Mouse (Mus musculus): ENCODE measurements around the gene Mtfr1l. TPM values are rescaled to one million over a fixed set of nuclear protein-coding genes. Genes with fewer than 3 reads are reported as not detected.
A peak's percentile ranks its signal among the peaks of the same experiment; 100 is the strongest.

The Mtfr1l gene
- total and polyA plus RNA-seq, 2 experiments from 2014 or later = 159 to 207 TPM

GRCm38 (mm10) chr4:134515614-134516013, 19.6 kb downstream of the Mtfr1l start:
- TF ChIP-seq CTCF (IDR thresholded peaks at IDR 0.05; ENCODE audit: low read depth) (no peak), EP300 (IDR thresholded peaks at IDR 0.05; ENCODE audit: low read depth) (no peak)
- Histone ChIP-seq H3K36me3 (replicated peaks; ENCODE audit: control insufficient read depth, insufficient read depth, low read length) (0 out of 2 replicates have a peak, but pooled peaks cover 4% of the 10 kb centered on the region), H3K27me3 (ENCODE audit: control insufficient read depth, insufficient read depth, low read length) (no peaks in the 10 kb centered on the region), H3K9ac (replicated peaks; ENCODE audit: low read depth, low read length) (no peak overlapping the region), H3K4me3 (ENCODE audit: low read depth, low read length) (no peak overlapping the region), H3K27ac (ENCODE audit: low read depth) (peak overlapping the region; percentile 92), H3K4me1 (ENCODE audit: control insufficient read depth, insufficient read depth) (peaks cover 20% of the 10 kb centered on the region), H3K4me2 (ENCODE audit: low read depth, low read length) (no peak overlapping the region), H3K9me3 (replicated peaks; ENCODE audit: control insufficient read depth, low read length) (no peaks in the 10 kb centered on the region)
- 40% methylated on average over 7 of the region's 7 CpGs for WGBS
- ATAC-seq (ENCODE audit: insufficient read depth, low read depth) = no peak
- no peak for DNase-seq (ENCODE audit: low spot score)

- TF ChIP-seq EP300 (IDR thresholded peaks at IDR 0.05; ENCODE audit: low read depth) (no peak), CTCF (IDR thresholded peaks at IDR 0.05; ENCODE audit: low read depth) (no peak)
- Histone ChIP-seq H3K9me3 (replicated peaks; ENCODE audit: control insufficient read depth, low read length) (no peaks in the 10 kb centered on the region), H3K4me3 (ENCODE audit: low read depth, low read length) (no peak overlapping the region), H3K27ac (ENCODE audit: low read depth) (no peak overlapping the region), H3K27me3 (ENCODE audit: control insufficient read depth, insufficient read depth, low read length) (no peaks in the 10 kb centered on the region), H3K4me2 (ENCODE audit: low read depth, low read length) (no peak overlapping the region), H3K9ac (replicated peaks; ENCODE audit: low read depth, low read length) (no peak overlapping the region), H3K4me1 (ENCODE audit: control insufficient read depth, insufficient read depth) (peaks cover 20% of the 10 kb centered on the region), H3K36me3 (replicated peaks; ENCODE audit: control insufficient read depth, insufficient read depth, low read length) (no peaks in the 10 kb centered on the region)
- no peak for DNase-seq (ENCODE audit: low spot score)
- ATAC-seq (ENCODE audit: insufficient read depth, low read depth) = no peak
- WGBS = 82% methylated on average over 11 of the region's 11 CpGs
These were observed 20.8 kb downstream of the Mtfr1l start for GRCm38 (mm10) chr4:134514309-134514930.

GRCm38 (mm10) chr4:134512798-134513197, 22.4 kb downstream of the Mtfr1l start:
- DNase-seq (ENCODE audit: low spot score) = peak; percentile 80
- Histone ChIP-seq H3K27ac (ENCODE audit: low read depth) (0 out of 2 replicates have a peak overlapping the region, but pooled peaks have one; percentile 1), H3K27me3 (ENCODE audit: control insufficient read depth, insufficient read depth, low read length) (no peaks in the 10 kb centered on the region), H3K4me1 (ENCODE audit: control insufficient read depth, insufficient read depth) (peaks cover 17% of the 10 kb centered on the region; the same call in 1 of the 2 replicates), H3K4me3 (ENCODE audit: low read depth, low read length) (peak overlapping the region; percentile 24), H3K9me3 (replicated peaks; ENCODE audit: control insufficient read depth, low read length) (no peaks in the 10 kb centered on the region), H3K9ac (replicated peaks; ENCODE audit: low read depth, low read length) (no peak overlapping the region), H3K4me2 (ENCODE audit: low read depth, low read length) (peak overlapping the region; percentile 55), H3K36me3 (replicated peaks; ENCODE audit: control insufficient read depth, insufficient read depth, low read length) (no peaks in the 10 kb centered on the region; the same call in 1 of the 2 replicates)
- peak; percentile 50 for ATAC-seq (ENCODE audit: insufficient read depth, low read depth)
- 7% methylated on average over 15 of the region's 15 CpGs for WGBS
- TF ChIP-seq EP300 (IDR thresholded peaks at IDR 0.05; ENCODE audit: low read depth) (no peak), CTCF (IDR thresholded peaks at IDR 0.05; ENCODE audit: low read depth) (peak; percentile 64)

DNA sequence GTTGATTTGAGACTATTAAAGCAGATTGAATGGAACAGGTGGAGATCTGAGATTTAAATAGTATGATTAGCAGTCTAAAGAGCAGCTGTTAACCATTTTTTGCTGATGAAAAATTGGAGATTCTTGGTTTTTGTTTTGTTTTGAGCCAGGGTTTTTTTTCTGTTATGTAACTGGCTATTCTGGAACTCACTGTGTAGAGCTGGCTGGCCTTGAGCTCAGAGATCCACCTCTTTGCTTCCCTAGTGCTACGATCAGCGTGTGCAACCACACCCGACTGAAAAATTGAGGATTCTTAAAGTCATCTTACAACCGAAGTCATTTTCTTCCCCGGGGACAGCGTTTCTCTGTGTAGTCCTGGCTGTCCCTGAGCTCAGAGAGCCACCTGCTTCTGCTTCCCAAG, 23.5 kb downstream of the Mtfr1l start:
- peak overlapping the region; percentile 56 for H3K4me3 ChIP-seq (ENCODE audit: low read depth, low read length)
- H3K27me3 ChIP-seq (ENCODE audit: control insufficient read depth, insufficient read depth, low read length) = no peaks in the 10 kb centered on the region
- 60% methylated on average over 6 of the region's 6 CpGs for WGBS
- peak overlapping the region; percentile 85 for H3K4me2 ChIP-seq (ENCODE audit: low read depth, low read length)
- H3K4me1 ChIP-seq (ENCODE audit: control insufficient read depth, insufficient read depth) = 0 out of 2 replicates have a peak, but pooled peaks cover 9% of the 10 kb centered on the region
- H3K27ac ChIP-seq (ENCODE audit: low read depth) = no peak overlapping the region
- TF ChIP-seq CTCF (IDR thresholded peaks at IDR 0.05; ENCODE audit: low read depth) (no peak), EP300 (IDR thresholded peaks at IDR 0.05; ENCODE audit: low read depth) (no peak)
- H3K9me3 ChIP-seq (replicated peaks; ENCODE audit: control insufficient read depth, low read length) = no peaks in the 10 kb centered on the region
- H3K36me3 ChIP-seq (replicated peaks; ENCODE audit: control insufficient read depth, insufficient read depth, low read length) = peaks cover 9% of the 10 kb centered on the region; the same call in 1 of the 2 replicates
- H3K9ac ChIP-seq (replicated peaks; ENCODE audit: low read depth, low read length) = peak overlapping the region; percentile 36; the same call in 1 of the 2 replicates
- no peak for DNase-seq (ENCODE audit: low spot score)
- ATAC-seq (ENCODE audit: insufficient read depth, low read depth) = no peak

- H3K4me2 ChIP-seq (ENCODE audit: low read depth, low read length) = peak within 1 kb of the TSS; percentile 85
- no peak within 1 kb of the TSS for H3K27ac ChIP-seq (ENCODE audit: low read depth)
- H3K27me3 ChIP-seq (ENCODE audit: control insufficient read depth, insufficient read depth, low read length) = no peaks in the 10 kb centered on the region
- WGBS = under 1% methylated on average over 42 of the region's 42 CpGs
- H3K36me3 ChIP-seq (replicated peaks; ENCODE audit: control insufficient read depth, insufficient read depth, low read length) = peaks cover 11% of the 10 kb centered on the region; the same call in 1 of the 2 replicates
- peak within 1 kb of the TSS; percentile 56 for H3K4me3 ChIP-seq (ENCODE audit: low read depth, low read length)
- ATAC-seq (ENCODE audit: insufficient read depth, low read depth) (peak; percentile 94), DNase-seq (ENCODE audit: low spot score) (peak; percentile 95)
- peak within 1 kb of the TSS; percentile 36 for H3K9ac ChIP-seq (replicated peaks; ENCODE audit: low read depth, low read length)
- TF ChIP-seq CTCF (IDR thresholded peaks at IDR 0.05; ENCODE audit: low read depth) = 0 out of 2 replicates have a peak, but pooled peaks have one; percentile 6
- no peak for TF ChIP-seq EP300 (IDR thresholded peaks at IDR 0.05; ENCODE audit: low read depth)
- H3K4me1 ChIP-seq (ENCODE audit: control insufficient read depth, insufficient read depth) = 0 out of 2 replicates have a peak, but pooled peaks cover 9% of the 10 kb centered on the region
- no peaks in the 10 kb centered on the region for H3K9me3 ChIP-seq (replicated peaks; ENCODE audit: control insufficient read depth, low read length)
These were observed 24.3 kb downstream of the Mtfr1l start, which contains the start of gene Aunip for GRCm38 (mm10) chr4:134510845-134511411. TSS of gene Aunip (plus strand) at chr4:134510999.

Data from heart, postnatal 0 days (tissue).